Mouse (Mus musculus): Measurements from ENCODE around the gene Prmt9. TPM values are rescaled to one million over a fixed set of nuclear protein-coding genes. Genes with fewer than 3 reads are reported as not detected.

Gene Prmt9
- 1 to 10 TPM; 8.0 to 8.9 TPM for total RNA-seq (2021)
- long read RNA-seq, experiment 1, partial matches to known transcripts, result 2 of 6 reads
- long read RNA-seq, experiment 1, other reads (novel, unspliced or antisense), result 0 of 6 reads
- long read RNA-seq, experiment 2, transcript Prmt9-201 (12 exons, 2,781 nt), result major isoform, 17 of 17 reads
- long read RNA-seq, experiment 2, partial matches to known transcripts, result 0 of 17 reads
- long read RNA-seq, experiment 2, other reads (novel, unspliced or antisense), result 0 of 17 reads

GRCm38 (mm10) chr8:77549121-77549706 is at the start of gene Prmt9:
Gene Prmt9, plus strand, starts transcription at chr8:77549397.
- peak; percentile 92 for DNase-seq

DNA sequence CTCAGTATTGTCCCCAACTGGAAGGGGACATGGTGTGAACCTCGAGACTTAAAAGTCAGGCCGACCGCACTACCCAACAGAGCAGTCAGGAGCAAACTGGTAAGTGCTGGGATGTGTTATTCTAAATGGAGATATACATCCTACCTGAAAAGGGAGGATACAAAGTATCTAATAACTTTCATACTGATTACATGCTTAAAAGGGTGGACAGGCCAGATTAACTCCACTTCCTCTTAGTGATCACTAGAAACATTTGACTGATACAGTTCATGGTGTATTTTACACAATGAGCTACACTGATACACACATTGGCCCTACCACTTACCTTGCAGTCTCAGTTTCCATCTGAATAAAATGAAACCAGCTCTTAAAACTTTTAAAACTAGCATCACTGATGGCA is 48.9 kb upstream of the Prmt9 start:
- no peak for DNase-seq

GRCm38 (mm10) chr8:77501131-77501530 is 48.1 kb upstream of the Prmt9 start:
- DNase-seq, result no peak

DNA sequence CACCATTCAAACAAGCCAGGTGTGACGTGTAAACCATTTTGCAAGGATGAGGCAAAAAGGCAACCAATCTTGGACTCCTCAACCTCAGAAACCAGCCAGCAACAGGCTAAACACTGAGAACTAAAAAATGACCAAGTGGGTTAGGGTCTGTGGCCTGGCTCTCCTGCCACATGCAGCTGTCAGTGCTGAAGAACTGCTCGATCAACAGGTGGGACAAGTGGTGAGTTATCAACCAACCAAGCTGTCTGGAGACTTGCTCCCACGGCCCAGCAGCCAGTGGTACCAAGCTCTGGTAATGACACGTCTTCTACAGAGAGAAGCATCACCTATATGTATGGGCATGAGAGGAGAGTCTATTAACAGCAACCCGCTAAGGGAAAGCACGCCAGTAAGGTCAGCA is 46.6 kb upstream of the Prmt9 start:
- DNase-seq, result no peak

DNA sequence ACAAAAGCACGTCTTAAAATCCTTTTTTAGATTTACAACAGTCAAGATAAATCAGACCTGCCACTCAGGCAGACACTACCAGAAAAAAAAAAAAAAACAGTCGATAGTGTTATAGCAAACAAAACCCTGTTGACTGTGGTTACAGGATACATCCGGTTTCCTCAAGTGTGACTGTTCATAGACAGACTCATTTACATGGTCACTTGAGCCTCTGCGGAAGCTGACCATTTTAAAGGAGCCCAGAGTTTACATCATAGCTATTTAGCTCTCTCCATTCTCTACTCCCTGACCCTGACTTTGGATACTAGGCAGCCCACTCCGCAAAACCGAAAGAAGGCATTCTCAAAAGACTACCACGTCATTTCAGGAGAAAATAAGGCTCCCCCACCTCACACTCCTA is 42.7 kb upstream of the Prmt9 start:
- DNase-seq, result no peak

DNA sequence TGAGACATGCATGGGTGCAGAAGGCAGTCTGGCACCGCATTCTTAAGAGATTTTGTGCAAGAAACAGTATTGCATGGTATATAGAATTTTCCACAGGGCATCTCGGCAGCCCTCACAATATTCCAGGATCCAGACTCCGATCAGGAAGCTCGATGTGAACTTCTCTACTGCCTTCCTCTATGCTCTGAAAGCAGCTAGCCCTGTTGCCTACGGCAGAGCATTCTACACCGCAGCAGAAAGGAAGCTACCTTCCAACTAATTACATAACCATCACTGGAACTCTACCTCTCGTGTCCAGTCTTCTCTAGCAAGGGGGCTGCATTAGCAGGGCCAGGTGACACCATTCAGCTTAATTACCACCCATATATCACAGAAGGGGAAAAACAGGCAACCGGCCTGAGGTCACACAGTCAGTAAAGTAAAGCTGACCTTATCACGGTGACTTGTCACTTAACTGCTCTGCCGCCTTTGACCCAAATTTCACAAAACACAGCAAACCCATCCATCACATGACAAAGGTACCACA is 41.6 kb upstream of the Prmt9 start:
- no peak for DNase-seq

DNA sequence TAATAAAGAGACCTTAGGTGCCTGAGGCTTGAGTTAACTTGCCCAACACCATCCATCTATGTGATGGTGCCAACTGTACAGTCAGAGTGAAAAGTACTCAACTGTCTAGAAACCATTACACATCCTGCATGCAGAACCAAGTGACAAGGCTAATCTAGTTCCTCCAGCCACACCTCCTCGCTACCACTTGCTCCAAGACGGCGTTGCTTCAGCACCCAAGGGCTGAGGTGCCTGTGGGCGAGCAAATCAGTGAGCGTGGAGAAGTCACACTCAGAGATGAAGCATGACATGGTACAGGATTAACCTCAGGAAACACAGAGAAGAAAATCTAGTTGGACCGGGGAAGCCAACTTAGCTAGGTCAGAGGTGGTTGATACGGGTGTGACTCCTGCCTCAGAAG is 40.2 kb upstream of the Prmt9 start:
- no peak for DNase-seq

DNA sequence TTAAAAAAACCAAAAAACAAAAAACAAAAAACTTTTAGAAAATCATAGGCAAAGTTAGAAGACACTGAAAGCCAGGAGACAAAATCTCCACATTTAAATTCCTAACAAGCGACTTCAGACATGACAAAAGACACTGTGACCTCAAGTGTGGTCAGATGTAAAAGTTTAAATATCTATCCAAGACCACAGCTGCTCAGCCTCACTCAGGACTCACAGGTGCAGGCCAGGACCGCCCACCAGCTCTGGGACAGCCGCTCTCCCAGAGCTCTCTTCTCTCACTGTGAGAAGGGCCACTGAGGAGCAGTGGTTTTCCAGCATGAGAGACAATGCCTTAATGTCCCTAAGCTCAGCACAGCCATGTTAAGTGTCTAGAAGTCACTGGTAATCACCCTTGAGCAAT is 38.8 kb upstream of the Prmt9 start:
- no peak for DNase-seq

DNA sequence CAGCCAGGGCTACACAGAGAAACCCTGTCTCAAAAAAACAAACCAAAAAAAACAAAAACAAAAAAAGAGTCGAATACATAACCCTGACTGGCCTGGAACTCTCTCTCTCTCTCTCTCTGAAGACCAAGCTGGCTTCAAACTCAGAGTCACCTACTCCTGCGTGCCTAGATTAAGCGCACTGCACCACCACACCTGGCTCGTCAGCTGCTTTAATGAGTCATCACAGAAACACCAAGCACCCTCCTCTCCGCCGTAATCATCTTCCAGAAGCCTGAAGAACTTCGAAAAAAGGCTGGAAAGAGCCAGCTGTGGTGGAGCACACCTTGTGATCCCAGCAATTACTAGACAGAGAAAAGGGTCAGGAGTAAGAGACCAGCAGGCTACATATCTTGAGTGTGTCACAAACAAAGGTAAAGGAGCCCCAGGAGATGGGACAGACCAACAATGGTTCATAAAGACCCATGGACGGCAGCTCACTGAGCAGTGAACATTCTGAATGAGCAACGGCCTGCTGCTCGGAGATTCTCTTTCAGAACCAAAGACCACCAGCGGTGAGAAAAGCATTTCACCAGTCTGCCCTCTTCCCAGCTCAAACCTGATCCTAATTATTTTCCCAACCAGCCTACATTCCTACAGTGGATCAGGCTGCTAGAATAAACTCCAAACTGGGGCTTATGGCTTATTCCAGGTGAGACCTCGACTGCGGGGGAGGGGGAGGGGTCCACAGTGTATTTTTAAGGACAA is 37.3 kb upstream of the Prmt9 start:
- DNase-seq, result no peak

- DNase-seq, result no peak
These were observed 34.0 kb upstream of the Prmt9 start for GRCm38 (mm10) chr8:77515201-77515600.

- no peak for DNase-seq
These were observed 33.4 kb upstream of the Prmt9 start for GRCm38 (mm10) chr8:77515786-77516185.

DNA sequence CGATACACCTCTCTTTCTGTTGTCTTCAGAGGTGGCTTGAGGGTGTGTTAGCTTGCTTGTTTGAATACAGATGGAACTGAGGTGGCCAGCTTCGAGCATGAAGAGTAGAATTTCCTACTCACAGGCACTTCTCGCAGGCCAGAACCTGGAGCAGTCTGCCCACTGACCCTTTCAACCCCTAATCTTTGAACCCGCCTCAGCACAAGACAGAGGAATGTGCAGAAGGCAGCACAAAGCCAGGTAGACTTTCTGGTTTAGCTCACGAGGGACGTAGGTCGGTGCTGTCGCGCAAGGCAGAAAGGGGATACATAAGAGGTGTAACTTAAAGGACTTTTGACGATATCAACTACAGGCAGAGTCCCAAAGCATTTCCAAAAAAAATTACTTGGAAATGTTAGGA is 32.4 kb upstream of the Prmt9 start:
- DNase-seq, result no peak

DNA sequence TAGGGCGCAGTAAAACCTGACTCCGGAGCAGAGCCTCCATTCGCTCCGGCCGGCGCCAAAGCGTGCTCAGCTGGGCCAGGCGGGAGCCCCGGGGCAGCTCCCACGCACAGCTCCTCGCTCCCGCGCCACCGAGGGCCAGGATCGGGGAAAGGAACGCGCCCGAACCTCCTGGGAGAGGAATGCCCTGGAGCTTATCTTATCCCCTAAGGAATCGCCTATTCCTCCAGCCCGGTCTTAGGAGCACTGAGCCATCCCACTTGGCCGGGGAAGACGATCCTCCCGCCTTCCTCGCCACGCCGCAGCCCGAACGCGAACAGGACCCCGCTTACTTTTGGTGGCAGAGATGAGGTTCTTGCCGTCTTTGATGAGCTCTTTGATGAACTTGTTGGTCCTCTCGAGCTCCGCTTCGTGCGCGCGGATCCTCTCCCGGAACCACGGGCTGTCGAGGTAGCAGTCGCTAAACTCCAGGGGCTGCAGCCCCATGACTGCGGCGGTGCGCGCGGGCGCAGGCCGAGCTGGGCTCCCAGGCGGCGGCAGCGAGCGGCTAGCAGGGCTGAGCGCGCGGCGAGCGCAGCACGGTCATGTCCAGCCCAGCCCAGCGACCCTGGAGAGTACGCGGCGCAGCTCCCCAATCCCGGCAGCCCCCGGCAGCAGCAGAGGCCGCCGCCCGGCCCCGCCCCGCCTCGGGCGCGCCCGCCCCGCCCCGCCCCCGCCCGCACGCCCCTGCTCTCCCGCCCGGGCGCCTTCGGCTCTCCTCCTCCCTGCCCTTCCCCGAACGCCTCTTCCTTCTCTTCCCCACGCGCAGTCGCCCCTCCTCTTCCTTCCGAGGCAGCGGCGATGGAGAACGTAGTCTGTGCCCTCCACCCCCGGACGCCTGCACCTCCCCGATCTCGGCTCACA is 31.6 kb upstream of the Prmt9 start, which contains the start of gene Arhgap10:
Arhgap10 (minus strand) TSS at position 653 of the 900 bp plus-strand sequence.
- DNase-seq, result peak; percentile 84

GRCm38 (mm10) chr8:77518201-77519115 is 30.7 kb upstream of the Prmt9 start:
- no peak for DNase-seq

DNA sequence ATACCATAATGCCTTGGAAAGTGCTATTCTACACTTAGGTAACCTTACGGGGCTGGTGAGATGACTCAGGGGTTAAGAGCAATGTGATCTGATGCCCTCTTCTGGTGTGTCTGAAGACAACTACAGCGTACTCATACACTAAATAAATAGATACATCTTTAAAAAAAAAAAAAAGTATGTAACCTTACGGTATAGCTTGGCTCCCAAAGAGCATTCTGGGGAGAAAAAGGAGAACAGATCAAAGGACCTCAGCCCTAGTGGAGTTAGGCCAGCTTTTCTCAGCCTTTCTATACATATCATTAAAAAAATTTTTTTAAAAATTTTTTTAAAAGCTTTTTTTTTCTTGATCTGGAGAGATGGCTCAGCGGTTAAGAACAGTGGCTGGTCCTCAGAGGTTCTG is 28.6 kb upstream of the Prmt9 start:
- no peak for DNase-seq

DNA sequence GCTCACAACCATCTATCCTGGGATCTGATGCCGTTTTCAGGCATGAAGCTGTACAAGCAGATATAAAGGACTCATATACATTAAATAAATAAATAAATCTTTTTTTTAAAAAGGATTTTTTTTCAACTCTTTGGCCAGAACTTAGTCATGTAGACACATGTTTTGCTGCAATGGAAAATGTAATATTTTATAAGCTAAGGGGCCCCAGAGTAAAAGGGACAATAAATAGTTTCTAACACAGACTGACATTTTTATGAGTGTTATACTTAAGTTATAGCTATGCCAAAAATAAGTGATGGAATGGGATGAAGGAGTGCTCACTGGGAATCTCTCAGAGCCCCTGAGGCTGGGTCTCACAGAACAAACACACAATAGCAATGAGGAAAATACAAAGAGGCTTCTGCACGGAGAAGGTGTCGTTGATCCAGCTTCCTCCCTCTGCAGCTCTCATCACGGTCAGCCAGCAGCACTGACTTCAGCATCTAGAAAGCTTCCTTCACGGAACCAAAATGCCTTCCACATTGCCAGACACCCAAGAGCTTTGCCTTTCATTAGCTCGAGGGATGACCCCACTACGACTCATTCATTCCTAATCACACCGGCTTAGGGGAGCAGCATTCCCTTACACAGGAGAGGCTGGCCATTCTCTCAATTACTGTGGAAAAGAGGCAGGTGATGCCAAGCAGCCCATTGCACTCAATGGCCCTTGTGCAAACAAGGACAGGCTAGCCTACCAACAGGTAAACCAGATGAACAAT is 28.0 kb upstream of the Prmt9 start:
- DNase-seq, result no peak

DNA sequence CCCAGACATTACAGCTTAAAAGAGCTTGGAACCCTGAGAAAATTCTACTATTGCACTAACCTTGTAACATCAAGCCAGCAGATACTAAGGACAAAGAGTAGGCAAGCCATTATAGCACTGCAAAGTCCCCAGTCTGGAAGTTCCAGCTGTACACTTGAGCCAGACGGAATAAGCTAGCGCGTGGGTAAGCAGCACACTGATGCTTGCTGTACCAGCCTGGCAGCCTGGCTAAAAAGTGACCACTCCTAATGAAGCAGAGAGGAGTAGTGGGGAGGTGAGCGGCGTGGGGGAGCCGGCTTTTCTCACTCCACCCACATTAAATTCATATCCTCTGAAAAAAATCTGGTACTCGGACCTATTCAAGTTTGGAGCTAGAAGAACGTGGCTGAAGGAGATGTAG is 26.2 kb upstream of the Prmt9 start:
- DNase-seq, result no peak

GRCm38 (mm10) chr8:77524018-77524615 is 25.1 kb upstream of the Prmt9 start:
- no peak for DNase-seq

GRCm38 (mm10) chr8:77524906-77525305 is 24.3 kb upstream of the Prmt9 start:
- no peak for DNase-seq

DNA sequence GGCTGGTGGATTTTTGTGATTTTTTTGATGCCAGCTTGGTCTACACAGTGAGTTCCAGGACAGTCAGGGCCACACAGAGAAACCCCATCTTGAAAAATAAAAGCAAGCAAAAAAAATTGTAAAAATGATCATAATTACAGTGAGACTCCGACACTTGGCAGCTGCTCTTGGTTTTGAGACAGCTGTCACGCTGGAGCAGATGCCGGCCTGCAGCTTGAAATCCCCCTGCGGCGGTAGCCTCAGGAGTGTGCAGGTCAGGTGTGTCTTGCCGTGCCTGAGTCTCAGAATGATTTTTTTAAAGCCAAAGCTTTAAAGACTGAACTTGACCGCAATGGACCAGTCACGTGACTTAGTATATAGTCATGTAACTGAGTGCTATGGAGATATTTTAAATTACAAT is 23.1 kb upstream of the Prmt9 start:
- DNase-seq, result no peak

All from gastrocnemius, postnatal 25 days (tissue).